Mouse (Mus musculus) lung, embryonic 15.5 days (tissue): ENCODE results near the gene Hsd3b2. TPM values are rescaled to one million over a fixed set of nuclear protein-coding genes. Genes with fewer than 3 reads are reported as not detected.
"Not testable (repeated sequence)": the region's sequence is repeated elsewhere in the genome, so short reads cannot be mapped to it uniquely, and the experiment has no call there.

ENCODE experiments used
- ATAC-seq: fragments of 200-750 bp; cut with Nextera tagmentation; 2 replicates; pipeline ENCODE4 v1.8.0; 2017; ENCODE audit warnings: moderate number of reproducible peaks, borderline replicate concordance; ENCODE audit not compliant: low FRiP score, low TSS enrichment; ENCODE audit errors: extremely low read depth
- H3K27ac ChIP-seq: fragments of 300-500 bp; sonication (generic); 2 replicates; pipeline ENCODE4 v1.5.1; 2015; ENCODE audit warnings: moderate library complexity, mild to moderate bottlenecking, inconsistent platforms
- H3K27me3 ChIP-seq: fragments of 300-500 bp; sonication (generic); 2 replicates; pipeline ENCODE4 v1.6.1; 2015; ENCODE audit warnings: inconsistent platforms
- H3K36me3 ChIP-seq: fragments of 300-500 bp; sonication (generic); 2 replicates; pipeline ENCODE4 v1.6.1; 2015; ENCODE audit warnings: inconsistent platforms
- H3K4me1 ChIP-seq: fragments of 300-500 bp; sonication (generic); 2 replicates; pipeline ENCODE4 v1.6.1; 2015; ENCODE audit warnings: inconsistent platforms
- H3K4me2 ChIP-seq: fragments of 300-500 bp; sonication (generic); 2 replicates; pipeline ENCODE4 v1.6.1; 2015; ENCODE audit warnings: inconsistent platforms, mild to moderate bottlenecking, moderate library complexity
- H3K4me3 ChIP-seq: fragments of 300-500 bp; sonication (generic); 2 replicates; pipeline ENCODE4 v1.5.1; 2015; ENCODE audit warnings: mild to moderate bottlenecking, inconsistent platforms
- H3K9ac ChIP-seq: fragments of 300-500 bp; sonication (generic); 2 replicates; pipeline ENCODE4 v1.6.1; 2015; ENCODE audit warnings: inconsistent platforms
- H3K9me3 ChIP-seq: fragments of 300-500 bp; sonication (generic); 2 replicates; pipeline ENCODE4 v1.6.1; 2016; ENCODE audit warnings: inconsistent platforms
- WGBS: fragments of 180-500 bp; shearing (Covaris S2); methylation state at CpG from one replicate; pipeline ENCODE4 v1.1.7; 2015; 5-methylcytosine and 5-hydroxymethylcytosine counted together
- polyA plus RNA-seq: library from polyadenylated mRNA; unstranded; fragments of >200 nt; fragmentation: Nextera tagmentation; extraction: Ambion mirVana; gene quantifications from 2 replicates; pipeline ENCODE4 v1.2.1, GENCODE M21; 2015

The Hsd3b2 gene
- 0.04 and 0.07 TPM in 2 replicates for polyA plus RNA-seq

DNA sequence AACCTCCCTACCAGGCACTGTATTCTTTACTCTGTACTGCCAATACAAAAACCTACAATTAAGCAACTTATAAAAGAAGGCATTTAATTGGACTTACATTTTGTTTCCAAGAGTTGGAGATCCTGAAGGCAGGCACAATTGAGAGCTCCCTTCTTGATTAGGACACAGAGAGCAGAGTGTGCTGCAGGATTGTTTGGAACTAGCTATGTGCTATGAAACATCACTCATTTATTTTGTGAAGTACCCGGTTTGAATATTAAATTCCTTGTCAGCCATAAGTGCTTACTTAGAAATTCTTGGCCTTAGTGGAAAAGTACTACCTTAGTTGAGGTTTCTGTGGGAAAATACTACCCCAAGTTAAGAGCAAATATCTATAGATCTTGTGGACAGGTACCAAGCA, at the start of gene Hsd3b2:
Gene Hsd3b2 (minus strand): TSS at position 168 of the 400 bp plus-strand sequence.
- Histone ChIP-seq H3K4me1 (no peaks in the 10 kb centered on the region), H3K27me3 (no peaks in the 10 kb centered on the region), H3K36me3 (no peaks in the 10 kb centered on the region), H3K4me2 (no peak within 1 kb of the TSS), H3K9ac (no peak within 1 kb of the TSS), H3K27ac (no peak within 1 kb of the TSS), H3K9me3 (no peaks in the 10 kb centered on the region), H3K4me3 (no peak within 1 kb of the TSS)
- WGBS = 47% methylated on average over 1 of the region's 1 CpGs
- no peak for ATAC-seq

DNA sequence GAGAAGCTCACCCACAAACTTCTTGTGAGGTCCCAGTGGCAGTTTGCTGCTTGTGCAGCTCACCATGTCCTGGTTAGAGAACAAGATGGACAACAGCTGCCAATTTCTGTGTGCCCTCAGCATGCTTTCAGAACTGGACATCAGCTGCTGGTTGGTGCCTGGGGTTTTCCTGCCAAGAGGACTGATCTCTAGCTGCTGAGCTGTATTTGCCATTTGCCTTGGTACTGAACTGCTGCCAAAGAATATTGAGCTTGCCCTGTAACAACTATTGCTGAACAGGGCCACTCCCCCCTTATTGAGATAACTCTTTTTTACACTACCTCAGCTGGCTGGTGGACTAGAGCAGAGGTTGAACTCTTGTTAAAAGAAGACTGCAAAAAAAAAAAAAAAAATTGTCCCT, 39.8 kb upstream of the Hsd3b2 start:
- H3K4me2 ChIP-seq = no peak overlapping the region
- no peaks in the 10 kb centered on the region for H3K27me3 ChIP-seq
- no peak overlapping the region for H3K4me3 ChIP-seq
- H3K9me3 ChIP-seq = no peaks in the 10 kb centered on the region
- no peaks in the 10 kb centered on the region for H3K36me3 ChIP-seq
- no peak overlapping the region for H3K9ac ChIP-seq
- H3K27ac ChIP-seq = no peak overlapping the region
- H3K4me1 ChIP-seq = no peaks in the 10 kb centered on the region
- ATAC-seq = no peak

DNA sequence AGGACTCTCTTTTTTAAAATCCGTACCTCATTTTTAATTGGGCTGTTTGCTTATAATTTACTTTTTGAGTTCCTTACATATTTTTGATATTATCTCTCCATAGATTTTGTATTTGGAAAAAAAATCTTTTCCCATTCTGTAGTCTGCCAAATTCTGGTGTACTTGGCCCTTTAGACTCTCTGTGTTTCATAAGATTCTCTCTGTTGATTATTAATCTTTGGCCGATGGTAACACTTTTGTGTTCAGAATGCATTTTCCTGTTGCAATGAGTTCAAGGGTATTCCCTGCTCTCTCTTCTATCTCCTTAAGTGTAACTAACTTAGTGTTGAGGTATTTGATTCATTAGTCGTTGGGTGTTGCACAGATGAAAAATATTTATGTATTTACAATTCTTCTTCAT, 32.5 kb upstream of the Hsd3b2 start:
- no peak overlapping the region for H3K4me3 ChIP-seq
- no peaks in the 10 kb centered on the region for H3K36me3 ChIP-seq
- no peak overlapping the region for H3K27ac ChIP-seq
- H3K27me3 ChIP-seq = no peaks in the 10 kb centered on the region
- ATAC-seq = no peak
- WGBS = 77% methylated on average over 3 of the region's 3 CpGs
- no peaks in the 10 kb centered on the region for H3K9me3 ChIP-seq
- no peaks in the 10 kb centered on the region for H3K4me1 ChIP-seq
- H3K4me2 ChIP-seq = no peak overlapping the region
- no peak overlapping the region for H3K9ac ChIP-seq

DNA sequence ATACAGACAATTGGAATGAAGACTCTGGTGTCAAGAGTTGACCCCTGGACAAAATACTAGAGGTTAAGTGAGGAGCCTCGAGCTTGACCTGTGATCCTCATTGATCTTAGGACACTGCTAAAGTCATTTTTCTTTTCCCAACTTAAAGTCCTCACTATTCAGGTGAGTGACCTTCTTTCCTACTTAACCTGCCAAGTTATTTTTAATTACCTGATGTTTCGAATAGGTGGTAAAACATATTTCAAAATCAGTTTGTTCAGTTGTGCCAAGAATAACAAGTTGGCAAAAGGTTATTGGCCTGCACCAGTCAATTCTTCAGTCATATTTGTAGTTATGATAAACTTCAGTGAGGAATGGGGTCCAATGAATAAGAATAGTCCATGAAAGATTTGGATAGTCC, 27.8 kb upstream of the Hsd3b2 start:
- Histone ChIP-seq H3K4me1 (no peaks in the 10 kb centered on the region), H3K36me3 (no peaks in the 10 kb centered on the region), H3K4me2 (no peak overlapping the region), H3K9ac (no peak overlapping the region), H3K4me3 (no peak overlapping the region), H3K27ac (no peak overlapping the region), H3K9me3 (no peaks in the 10 kb centered on the region), H3K27me3 (no peaks in the 10 kb centered on the region)
- WGBS = 56% methylated on average over 2 of the region's 2 CpGs
- ATAC-seq = no peak

DNA sequence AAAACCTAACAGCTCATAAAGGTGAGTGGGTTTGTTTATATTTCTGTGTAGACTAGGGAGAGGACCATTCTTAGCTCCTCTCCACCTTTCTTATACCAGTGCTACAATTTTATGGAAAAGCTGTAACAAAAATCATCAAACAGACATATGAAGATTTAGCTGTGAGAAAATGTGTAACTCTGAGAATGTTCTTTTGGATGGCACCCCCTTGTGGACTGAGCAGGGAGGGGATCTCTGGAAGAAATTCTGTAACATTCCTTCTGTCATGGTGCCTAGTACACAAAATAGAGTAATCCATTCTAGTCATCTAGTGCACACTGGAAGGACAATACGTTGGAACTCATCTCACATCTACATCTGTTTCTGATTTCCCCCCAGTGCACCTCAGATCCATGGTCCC, 16.7 kb upstream of the Hsd3b2 start:
- not testable (repeated sequence) for H3K27ac ChIP-seq, ATAC-seq, H3K4me2 ChIP-seq, H3K4me3 ChIP-seq, H3K4me1 ChIP-seq, H3K36me3 ChIP-seq, H3K27me3 ChIP-seq, H3K9ac ChIP-seq, H3K9me3 ChIP-seq
- WGBS = 58% methylated on average over 1 of the region's 1 CpGs

DNA sequence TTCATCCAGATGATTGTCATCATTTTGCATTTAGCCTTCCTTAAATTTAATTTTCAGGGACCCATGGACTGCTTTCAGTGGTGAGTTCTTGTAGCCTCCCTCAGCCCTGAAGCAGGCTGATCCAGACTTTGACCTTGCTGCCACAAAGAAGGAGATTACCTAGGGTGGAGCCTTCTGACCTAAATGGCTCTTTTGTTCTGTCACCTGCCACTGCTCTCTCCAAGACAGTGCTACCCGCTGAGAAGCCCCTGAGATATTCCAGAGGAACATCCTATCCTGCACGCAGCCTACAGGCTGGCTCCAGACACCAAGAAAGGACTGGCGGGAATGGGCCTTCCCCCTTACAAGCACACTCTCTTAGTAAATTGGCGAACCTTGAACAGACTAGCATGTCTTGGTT, 10.0 kb upstream of the Hsd3b2 start:
- Histone ChIP-seq H3K4me1 (no peaks in the 10 kb centered on the region), H3K4me3 (no peak overlapping the region), H3K9ac (no peak overlapping the region), H3K9me3 (no peaks in the 10 kb centered on the region), H3K27me3 (no peaks in the 10 kb centered on the region), H3K36me3 (no peaks in the 10 kb centered on the region), H3K4me2 (no peak overlapping the region), H3K27ac (no peak overlapping the region)
- ATAC-seq = no peak
- WGBS = 75% methylated on average over 4 of the region's 4 CpGs

DNA sequence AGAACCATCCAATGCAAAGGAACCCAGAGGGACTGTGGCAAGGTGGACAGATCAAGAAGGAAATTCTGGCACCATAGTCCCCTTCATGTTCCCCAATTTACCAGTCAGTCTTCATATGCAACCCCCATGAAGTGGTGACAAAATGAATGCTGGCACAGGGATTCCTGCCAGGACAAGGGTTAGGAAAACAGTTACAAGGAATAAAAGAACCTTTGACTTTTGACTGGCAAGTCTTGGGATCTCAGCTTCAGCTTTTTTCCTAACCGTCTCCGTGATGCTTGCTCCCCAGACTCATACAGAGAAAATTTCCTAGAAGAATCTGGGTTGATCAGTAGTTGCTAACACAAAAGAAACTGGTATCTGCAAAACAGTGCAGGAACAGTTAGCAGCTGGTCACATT, 9.4 kb upstream of the Hsd3b2 start:
- no peaks in the 10 kb centered on the region for H3K27me3 ChIP-seq
- no peak overlapping the region for H3K4me3 ChIP-seq
- no peaks in the 10 kb centered on the region for H3K4me1 ChIP-seq
- no peak overlapping the region for H3K9ac ChIP-seq
- ATAC-seq = no peak
- no peaks in the 10 kb centered on the region for H3K36me3 ChIP-seq
- no peak overlapping the region for H3K27ac ChIP-seq
- 85% methylated on average over 2 of the region's 2 CpGs for WGBS
- H3K9me3 ChIP-seq = no peaks in the 10 kb centered on the region
- H3K4me2 ChIP-seq = no peak overlapping the region

DNA sequence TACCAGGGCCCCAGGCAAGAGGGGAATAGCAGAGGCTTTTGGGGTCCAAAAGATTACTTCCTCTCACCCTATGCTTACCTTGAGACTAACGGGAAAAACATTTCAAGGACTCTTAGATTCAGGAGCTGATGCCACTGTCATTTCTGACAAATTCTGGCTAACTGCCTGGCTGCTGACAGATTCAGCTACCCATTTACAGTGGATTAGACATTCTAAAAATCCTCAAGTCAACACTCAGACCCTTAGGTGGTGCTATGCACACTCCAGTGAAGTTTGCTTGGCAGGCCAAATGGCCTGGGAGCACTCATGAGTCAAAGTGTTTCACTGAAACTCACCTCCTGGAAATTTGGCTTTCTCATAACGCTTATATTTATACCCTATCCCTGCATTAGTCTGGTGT, 1.9 kb upstream of the Hsd3b2 start:
- ATAC-seq = no peak
- 77% methylated on average over 2 of the region's 2 CpGs for WGBS
- Histone ChIP-seq H3K4me1 (no peaks in the 10 kb centered on the region), H3K36me3 (no peaks in the 10 kb centered on the region), H3K4me3 (no peak overlapping the region), H3K4me2 (no peak overlapping the region), H3K9me3 (no peaks in the 10 kb centered on the region), H3K27me3 (no peaks in the 10 kb centered on the region), H3K9ac (no peak overlapping the region), H3K27ac (no peak overlapping the region)

DNA sequence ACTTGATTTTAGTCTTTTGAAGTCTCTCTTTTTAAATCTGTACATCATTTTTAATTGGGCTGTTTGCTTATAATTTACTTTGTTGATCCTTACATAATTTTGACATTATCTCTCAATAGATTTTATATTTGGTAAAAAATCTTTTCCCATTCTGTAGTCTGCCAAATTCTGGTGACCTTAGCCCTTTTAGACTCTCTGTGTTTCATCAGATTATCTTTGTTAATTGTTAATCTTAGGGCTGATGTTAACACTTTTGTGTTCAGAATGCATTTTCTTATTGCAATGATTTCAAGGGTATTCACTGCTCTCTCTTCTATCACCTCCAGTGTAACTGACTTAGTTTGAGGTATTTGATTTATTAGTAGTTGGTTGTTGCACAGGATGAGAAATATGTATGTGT, 3.6 kb downstream of the Hsd3b2 start:
- H3K4me3 ChIP-seq = no peak overlapping the region
- H3K27ac ChIP-seq = no peak overlapping the region
- no peaks in the 10 kb centered on the region for H3K9me3 ChIP-seq
- no peak overlapping the region for H3K9ac ChIP-seq
- H3K36me3 ChIP-seq = no peaks in the 10 kb centered on the region
- no peaks in the 10 kb centered on the region for H3K4me1 ChIP-seq
- no peak for ATAC-seq
- H3K4me2 ChIP-seq = no peak overlapping the region
- no peaks in the 10 kb centered on the region for H3K27me3 ChIP-seq

DNA sequence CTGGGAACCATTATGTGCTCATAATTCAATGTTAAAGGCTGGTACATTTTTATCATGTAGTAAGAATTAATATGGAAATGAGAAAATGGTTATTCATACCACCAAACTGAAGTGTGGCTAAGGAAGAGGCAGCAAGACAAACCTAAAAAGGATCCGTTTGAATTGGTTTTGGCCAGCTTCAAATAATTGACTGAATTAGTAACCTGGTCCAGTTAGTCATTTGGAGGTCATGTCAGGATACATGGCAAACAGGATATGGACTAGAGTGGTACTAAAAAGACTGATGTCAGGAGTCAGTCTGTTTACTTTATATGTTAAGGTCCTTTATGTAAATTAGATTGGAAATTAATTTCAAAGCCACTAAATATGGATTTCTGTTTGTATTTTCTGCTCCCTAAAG, 41.9 kb downstream of the Hsd3b2 start:
- Histone ChIP-seq H3K36me3 (no peaks in the 10 kb centered on the region), H3K4me2 (no peak overlapping the region), H3K9me3 (no peaks in the 10 kb centered on the region), H3K4me1 (no peaks in the 10 kb centered on the region), H3K27ac (no peak overlapping the region), H3K9ac (no peak overlapping the region), H3K4me3 (no peak overlapping the region), H3K27me3 (no peaks in the 10 kb centered on the region)
- 65% methylated on average over 1 of the region's 1 CpGs for WGBS
- no peak for ATAC-seq

DNA sequence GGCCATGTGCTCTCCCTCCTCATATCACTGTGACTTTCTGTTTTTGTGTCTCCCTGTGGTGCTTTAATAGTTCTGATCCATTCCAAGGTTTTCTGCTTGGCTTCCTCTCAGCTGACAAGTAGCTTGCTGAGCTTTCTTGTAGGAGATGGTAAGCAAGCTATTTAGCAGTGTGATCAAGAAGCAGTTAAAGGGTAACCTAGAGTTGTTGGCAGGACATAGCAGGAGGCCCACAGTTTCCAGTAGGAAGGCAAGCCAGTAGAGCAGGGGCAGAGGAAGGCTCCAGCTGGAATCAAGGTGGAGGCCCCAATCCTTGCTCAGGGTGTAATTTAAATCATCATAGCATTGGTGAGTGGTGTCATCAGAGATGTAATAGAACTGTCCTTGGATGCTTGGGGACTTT, 43.6 kb downstream of the Hsd3b2 start:
- no peak overlapping the region for H3K4me3 ChIP-seq
- no peak overlapping the region for H3K9ac ChIP-seq
- H3K27me3 ChIP-seq = no peaks in the 10 kb centered on the region
- no peak overlapping the region for H3K4me2 ChIP-seq
- H3K36me3 ChIP-seq = no peaks in the 10 kb centered on the region
- H3K9me3 ChIP-seq = no peaks in the 10 kb centered on the region
- no peak for ATAC-seq
- H3K4me1 ChIP-seq = no peaks in the 10 kb centered on the region
- H3K27ac ChIP-seq = no peak overlapping the region
